Mouse (Mus musculus) left cerebral cortex, adult 6 months (tissue): ENCODE measurements around the gene Ssh3. TPM values are rescaled to one million over a fixed set of nuclear protein-coding genes. Genes with fewer than 3 reads are reported as not detected.

Experiments
- long read RNA-seq, 2 experiments: library from polyadenylated mRNA; unstranded; transcript quantifications; one replicate each; pipeline ENCODE4 v2.0.0; 2019 to 2020
- polyA plus RNA-seq: library from polyadenylated mRNA; unstranded; fragments of <200 nt; fragmentation: Nextera tagmentation; gene quantifications from 2 replicates; pipeline ENCODE4 v1.2.3, GENCODE M21; 2021

Ssh3 gene
- polyA plus RNA-seq: 5.3 and 7.5 TPM in 2 replicates
- long read RNA-seq, experiment 1, transcript Ssh3-201 (14 exons, 2,736 nt): major isoform, 8 of 51 reads
- long read RNA-seq, experiment 1, transcript Ssh3-202 (14 exons, 2,705 nt): minor isoform, 5 of 51 reads
- long read RNA-seq, experiment 1, partial matches to known transcripts: 3 of 51 reads
- long read RNA-seq, experiment 1, other reads (novel, unspliced or antisense): 34 of 51 reads
- long read RNA-seq, experiment 2, partial matches to known transcripts: 0 of 1 reads
- long read RNA-seq, experiment 2, other reads (novel, unspliced or antisense): 1 of 1 reads

GRCm38 (mm10) chr19:4268566-4269361 lies at the start of gene Ssh3:
Gene Ssh3 (minus strand): TSS chr19:4269180.

GRCm38 (mm10) chr19:4306190-4306577 lies 37.2 kb upstream of the Ssh3 start, which contains the start of gene Grk2:
Gene Grk2 (minus strand): TSS chr19:4306222.

GRCm38 (mm10) chr19:4282898-4283553 lies 14.0 kb upstream of the Ssh3 start, which contains the start of gene Ankrd13d:
Gene Ankrd13d (minus strand): TSS chr19:4283137.

GRCm38 (mm10) chr19:4231253-4232185 lies 37.5 kb downstream of the Ssh3 start, which contains the start of gene Pold4:
Gene Pold4 (plus strand): TSS chr19:4231899.

GRCm38 (mm10) chr19:4214071-4214770 lies 54.8 kb downstream of the Ssh3 start, which contains the start of the genes Clcf1 and AC109138.7:
Gene Clcf1 (plus strand): TSS chr19:4214238.
Gene AC109138.7 (plus strand): TSS chr19:4214357.

Other genes starting within 250 kb of the Ssh3 start
- 1,005 and 1,067 TPM in 2 replicates for gene Gstp1, start 231.2 kb downstream of the Ssh3 start, polyA plus RNA-seq
- gene Gstp2, start 223.2 kb downstream of the Ssh3 start, polyA plus RNA-seq: 2.2 and 7.2 TPM in 2 replicates
- gene Gstp3, start 209.6 kb downstream of the Ssh3 start, polyA plus RNA-seq: not detected in 2 replicates
- gene Cabp2, start 187.6 kb downstream of the Ssh3 start, polyA plus RNA-seq: not detected in 2 replicates
- gene Cdk2ap2, start 172.0 kb downstream of the Ssh3 start, polyA plus RNA-seq: 52.6 and 68.9 TPM in 2 replicates
- 53.9 and 65.8 TPM in 2 replicates for gene Pitpnm1, start 169.2 kb downstream of the Ssh3 start, polyA plus RNA-seq
- gene Aip, start 143.3 kb downstream of the Ssh3 start, polyA plus RNA-seq: 168 and 240 TPM in 2 replicates
- gene Gpr152, start 129.4 kb downstream of the Ssh3 start, polyA plus RNA-seq: not detected in 2 replicates
- 0.06 and 0.11 TPM in 2 replicates for gene Cabp4, start 125.1 kb downstream of the Ssh3 start, polyA plus RNA-seq
- 87.0 and 103 TPM in 2 replicates for gene Coro1b, start 120.6 kb downstream of the Ssh3 start, polyA plus RNA-seq
- 0.72 and 1.4 TPM in 2 replicates for gene Ptprcap, start 115.6 kb downstream of the Ssh3 start, polyA plus RNA-seq
- 11.8 and 16.7 TPM in 2 replicates for gene Rps6kb2, start 105.8 kb downstream of the Ssh3 start, polyA plus RNA-seq
- 4.2 and 4.3 TPM in 2 replicates for gene Carns1, start 93.7 kb downstream of the Ssh3 start, polyA plus RNA-seq
- gene Tbc1d10c, start 77.9 kb downstream of the Ssh3 start, polyA plus RNA-seq: 0.51 and 0.69 TPM in 2 replicates
- gene Ppp1ca, start 77.1 kb downstream of the Ssh3 start, polyA plus RNA-seq: 387 and 460 TPM in 2 replicates
- gene Rad9a, start 67.5 kb downstream of the Ssh3 start, polyA plus RNA-seq: 6.8 and 7.0 TPM in 2 replicates
- 0.19 and 0.76 TPM in 2 replicates for gene Clcf1, start 54.9 kb downstream of the Ssh3 start, polyA plus RNA-seq
- not detected in 2 replicates for gene AC109138.7, start 54.8 kb downstream of the Ssh3 start, polyA plus RNA-seq
- 31.3 and 44.7 TPM in 2 replicates for gene Pold4, start 37.3 kb downstream of the Ssh3 start, polyA plus RNA-seq
- 54.6 and 59.2 TPM in 2 replicates for gene Ankrd13d, start 14.0 kb upstream of the Ssh3 start, polyA plus RNA-seq
- 62.5 and 70.5 TPM in 2 replicates for gene Grk2, start 37.0 kb upstream of the Ssh3 start, polyA plus RNA-seq
- gene Kdm2a, start 129.1 kb upstream of the Ssh3 start, polyA plus RNA-seq: 8.5 and 13.1 TPM in 2 replicates
- 0.95 and 1.1 TPM in 2 replicates for gene Rhod, start 170.3 kb upstream of the Ssh3 start, polyA plus RNA-seq
- 18.4 and 23.7 TPM in 2 replicates for gene Syt12, start 208.3 kb upstream of the Ssh3 start, polyA plus RNA-seq
- gene 2010003K11Rik, start 229.4 kb upstream of the Ssh3 start, polyA plus RNA-seq: not detected in 2 replicates
- gene Pcx, start 241.3 kb upstream of the Ssh3 start, polyA plus RNA-seq: 20.7 and 20.8 TPM in 2 replicates